8 mouse cellular contexts compared by ENCODE assay signal in the genomic region with DNA sequence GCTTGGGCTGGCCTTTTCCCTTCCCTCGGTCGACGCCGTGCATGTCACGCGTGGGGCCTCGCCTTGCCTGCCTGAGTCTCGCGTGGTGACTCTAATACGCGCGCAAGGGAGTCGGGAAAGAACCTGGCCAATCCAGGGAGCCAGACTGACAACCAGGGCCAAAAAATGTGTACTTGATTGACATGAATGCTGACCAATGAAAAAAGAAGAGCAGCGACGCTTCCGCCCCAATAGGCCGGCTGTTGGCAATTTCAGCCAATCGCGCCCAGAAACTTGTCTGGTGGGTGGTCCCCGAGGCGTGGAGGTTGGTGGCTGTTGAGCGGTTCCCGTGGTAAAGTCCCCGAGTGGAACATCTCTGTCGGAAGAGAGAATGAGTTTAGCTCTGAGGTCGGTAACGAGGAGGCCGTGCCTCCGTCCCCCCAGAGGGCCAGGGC. TPM values are rescaled to one million over a fixed set of nuclear protein-coding genes. Genes with fewer than 3 reads are reported as not detected.
A peak's percentile ranks its signal among the peaks of the same experiment; 100 is the strongest.
DNase-seq lines count a peak whose midpoint lies in the region; ATAC-seq lines count a peak whose summit lies in the region.

A gene (plus strand): TSS at position 107 of the 434 bp plus-strand sequence.

- peak; percentile 88 for DNase-seq in ovary, adult 18-20 months (ENCODE audit: low spot score)
- no peak for DNase-seq in ovary, postnatal 10 days (ENCODE audit: low spot score)
- DNase-seq in embryo, embryonic 9.5 days (ENCODE audit: extremely low spot score) = peak; percentile 94
- DNase-seq in gastrocnemius, postnatal 4 days (ENCODE audit: low spot score in 2 of 2) = peak; percentile 75 to 91
- DNase-seq in left cerebral cortex, postnatal 14 days (ENCODE audit: low spot score in 2 of 2) = peak; percentile 95 to 98
- DNase-seq in right cerebral cortex, postnatal 36 days (ENCODE audit: low spot score in 2 of 2) = peak; percentile 91 to 93

- H3K9ac ChIP-seq in intestine, embryonic 15.5 days = peak within 1 kb of the TSS; percentile 77

- H3K4me1 ChIP-seq in intestine, embryonic 15.5 days (replicated peaks) = no peaks in the 10 kb centered on the region

- H3K36me3 ChIP-seq in intestine, embryonic 15.5 days = no peaks in the 10 kb centered on the region; the same call in 1 of the 2 replicates

- H3K27ac ChIP-seq in intestine, embryonic 15.5 days = peak within 1 kb of the TSS; percentile 98

- WGBS in intestine, embryonic 15.5 days = under 1% methylated on average over 29 of the region's 29 CpGs

- intact Hi-C loops in left cerebral cortex, postnatal 14 days (cut with DNase I) = loop anchor here (10.0 kb wide), 3 partner anchors 1122 to 1742 kb away; no protein-coding TSS in a partner anchor

- H3K27me3 ChIP-seq in intestine, embryonic 15.5 days (replicated peaks) = no peaks in the 10 kb centered on the region

- H3K4me3 ChIP-seq in intestine, embryonic 15.5 days (replicated peaks) = peak within 1 kb of the TSS; percentile 62

- H3K4me2 ChIP-seq in intestine, embryonic 15.5 days (replicated peaks) = peak within 1 kb of the TSS; percentile 82

- ATAC-seq in intestine, embryonic 15.5 days = peak; percentile 96
- ATAC-seq in megakaryocyte-erythroid progenitor cell, adult 5-6 weeks (replicated peaks; ENCODE audit: low FRiP score, low TSS enrichment, poor library complexity, severe bottlenecking) = peak; percentile 90

- no peaks in the 10 kb centered on the region for H3K9me3 ChIP-seq in intestine, embryonic 15.5 days

RNA-seq across cellular contexts. Expression of the gene that starts here (rescaled TPM):
- 10 to 100 TPM; 86.4 TPM for total RNA-seq in gastrocnemius, postnatal 4 days (2021)
- 175 and 207 TPM in 2 replicates for polyA plus RNA-seq in intestine, embryonic 15.5 days (2015; fragmentation: Nextera tagmentation; extraction: Ambion mirVana)
- 100 to 1,000 TPM; 152 to 161 TPM for total RNA-seq in left cerebral cortex, postnatal 14 days (2021)
- total RNA-seq in megakaryocyte-erythroid progenitor cell, adult 5-6 weeks (2014; fragmentation: Nextera tagmentation) = 164 and 207 TPM in 2 replicates
- total RNA-seq in megakaryocyte-erythroid progenitor cell, adult 5-6 weeks (2017) = 401 and 724 TPM in 2 replicates
